Mouse (Mus musculus) hindbrain, embryonic 15.5 days (tissue): Measurements from ENCODE around the gene E130114P18Rik. TPM values are rescaled to one million over a fixed set of nuclear protein-coding genes. Genes with fewer than 3 reads are reported as not detected.

ENCODE experiments used
- ATAC-seq: fragments of 200-750 bp; cut with Nextera tagmentation; 2 replicates; pipeline ENCODE4 v1.8.0; 2017; ENCODE audit warnings: low read depth, moderate number of reproducible peaks, moderate TSS enrichment; ENCODE audit not compliant: low FRiP score
- H3K27ac ChIP-seq: fragments of 300-500 bp; sonication (generic); replicated peaks from 2 replicates; pipeline ENCODE4 v1.5.1; 2015; ENCODE audit warnings: mild to moderate bottlenecking, inconsistent platforms
- H3K27me3 ChIP-seq: fragments of 300-500 bp; sonication (generic); 2 replicates; pipeline ENCODE4 v1.6.1; 2015; ENCODE audit warnings: control low read depth, inconsistent platforms
- H3K36me3 ChIP-seq: fragments of 300-500 bp; sonication (generic); 2 replicates; pipeline ENCODE4 v1.6.1; 2015; ENCODE audit warnings: control low read depth, inconsistent platforms
- H3K4me1 ChIP-seq: fragments of 300-500 bp; sonication (generic); replicated peaks from 2 replicates; pipeline ENCODE4 v1.6.1; 2015; ENCODE audit warnings: control low read depth, inconsistent platforms
- H3K4me2 ChIP-seq: fragments of 300-500 bp; sonication (generic); 2 replicates; pipeline ENCODE4 v1.6.1; 2015; ENCODE audit warnings: moderate library complexity, mild to moderate bottlenecking, inconsistent platforms
- H3K4me3 ChIP-seq: fragments of 300-500 bp; sonication (generic); 2 replicates; pipeline ENCODE4 v1.5.1; 2015; ENCODE audit warnings: mild to moderate bottlenecking, inconsistent platforms
- H3K9ac ChIP-seq: fragments of 300-500 bp; sonication (generic); 2 replicates; pipeline ENCODE4 v1.6.1; 2015; ENCODE audit warnings: inconsistent platforms
- H3K9me3 ChIP-seq: fragments of 300-500 bp; sonication (generic); 2 replicates; pipeline ENCODE4 v1.6.1; 2016; ENCODE audit warnings: control low read depth, inconsistent platforms
- WGBS: fragments of 180-500 bp; shearing (Covaris S2); methylation state at CpG from one replicate; pipeline ENCODE4 v1.1.7; 2015; 5-methylcytosine and 5-hydroxymethylcytosine counted together
- polyA plus RNA-seq: library from polyadenylated mRNA; unstranded; fragments of >200 nt; fragmentation: Nextera tagmentation; extraction: Ambion mirVana; gene quantifications from 2 replicates; pipeline ENCODE4 v1.2.1, GENCODE M21; 2015

Gene E130114P18Rik
- polyA plus RNA-seq, 1 experiment from 2014 or later, result 23.1 TPM

DNA sequence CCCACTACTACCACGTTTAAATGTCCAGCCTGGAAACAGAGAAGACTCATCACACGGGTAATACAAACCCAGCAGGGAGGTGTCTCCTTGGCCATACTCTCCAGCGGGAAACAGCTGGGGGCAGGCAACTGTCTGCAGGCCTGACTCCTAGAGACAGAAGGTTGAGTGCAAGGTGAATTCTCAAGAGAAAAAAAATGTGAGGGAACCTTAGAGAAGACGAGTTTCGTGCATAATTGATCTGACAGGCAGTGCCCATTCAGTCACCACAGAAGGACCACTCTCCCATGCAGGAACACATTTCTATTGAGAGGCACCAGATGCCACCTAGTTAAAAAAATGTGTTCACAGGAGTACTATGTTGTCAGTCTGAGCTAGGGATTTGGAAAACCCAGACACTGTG lies 105.4 kb downstream of the E130114P18Rik start:
- Histone ChIP-seq H3K27ac (no peak overlapping the region), H3K4me2 (no peak overlapping the region), H3K36me3 (no peaks in the 10 kb centered on the region), H3K9me3 (no peaks in the 10 kb centered on the region), H3K4me3 (no peak overlapping the region), H3K27me3 (no peaks in the 10 kb centered on the region), H3K4me1 (peaks cover 21% of the 10 kb centered on the region), H3K9ac (no peak overlapping the region)
- 47% methylated on average over 5 of the region's 5 CpGs for WGBS
- no peak for ATAC-seq

DNA sequence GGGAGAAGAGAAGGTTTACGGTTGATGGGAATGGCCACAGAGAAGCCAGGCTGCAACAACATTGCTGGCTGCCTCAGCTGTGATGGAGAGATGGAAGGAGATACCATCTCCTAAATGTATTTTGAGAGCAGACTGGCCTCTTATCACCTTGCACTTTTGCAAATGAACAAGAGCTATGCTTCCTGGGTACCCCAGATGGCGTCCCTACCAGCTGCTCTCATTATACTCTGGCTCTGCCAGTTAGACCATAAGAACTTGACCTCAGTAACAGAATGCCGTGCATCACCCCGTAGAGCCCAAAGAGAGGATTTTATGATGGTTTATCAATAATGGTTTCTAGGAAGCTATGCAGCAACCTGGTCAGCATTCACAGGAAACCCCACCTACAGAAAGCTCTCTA lies 106.0 kb downstream of the E130114P18Rik start:
- Histone ChIP-seq H3K4me3 (no peak overlapping the region), H3K27ac (no peak overlapping the region), H3K36me3 (no peaks in the 10 kb centered on the region), H3K27me3 (no peaks in the 10 kb centered on the region), H3K4me2 (no peak overlapping the region), H3K9ac (no peak overlapping the region), H3K4me1 (peaks cover 19% of the 10 kb centered on the region), H3K9me3 (no peaks in the 10 kb centered on the region)
- WGBS, result 85% methylated on average over 4 of the region's 4 CpGs
- no peak for ATAC-seq

DNA sequence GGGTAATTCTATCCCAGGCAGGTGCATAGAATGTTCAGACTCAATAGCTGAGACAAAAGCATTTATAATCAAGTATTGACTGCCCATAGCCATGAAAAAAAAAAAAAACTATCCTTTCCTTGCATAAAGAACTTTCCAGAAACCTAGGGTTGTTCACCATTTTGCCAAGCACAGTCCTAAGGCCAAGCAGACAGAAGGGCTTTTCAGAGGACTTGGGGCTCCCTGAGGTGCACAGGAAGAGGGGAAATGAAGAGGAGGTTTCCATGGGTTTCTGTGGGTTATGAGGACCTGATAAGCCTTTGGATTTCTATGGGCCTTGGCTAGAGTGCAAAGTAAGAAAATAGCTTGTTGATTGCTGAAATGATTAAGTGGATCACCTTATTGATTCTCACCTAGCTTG lies 107.5 kb downstream of the E130114P18Rik start:
- no peak for ATAC-seq
- H3K36me3 ChIP-seq, result no peaks in the 10 kb centered on the region

DNA sequence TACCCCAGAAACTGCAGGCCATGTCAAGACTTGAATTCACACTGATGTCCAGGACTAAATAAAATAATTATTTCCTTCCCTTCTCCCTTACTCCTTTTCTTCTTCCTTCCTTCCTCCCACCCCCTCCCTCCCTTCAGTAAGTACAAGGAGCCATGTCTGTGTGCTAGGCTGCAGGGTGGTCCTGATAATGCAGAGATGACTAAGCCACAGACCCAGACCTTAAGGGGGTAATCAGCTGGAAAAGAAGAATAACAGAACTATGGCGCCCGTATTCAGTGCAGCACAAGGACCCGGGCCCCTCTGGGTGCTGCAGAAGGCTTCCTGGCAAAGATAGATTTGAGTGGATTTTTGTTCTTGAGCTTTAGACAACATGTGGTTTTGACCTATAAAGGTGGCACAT lies 108.1 kb downstream of the E130114P18Rik start:
- Histone ChIP-seq H3K9ac (no peak overlapping the region), H3K9me3 (no peaks in the 10 kb centered on the region), H3K4me2 (no peak overlapping the region), H3K27me3 (no peaks in the 10 kb centered on the region), H3K27ac (no peak overlapping the region), H3K36me3 (no peaks in the 10 kb centered on the region), H3K4me3 (no peak overlapping the region), H3K4me1 (peaks cover 3% of the 10 kb centered on the region; the same call in 1 of the 2 replicates)
- no peak for ATAC-seq
- 37% methylated on average over 3 of the region's 3 CpGs for WGBS

More for the DNA sequence above, 107.5 kb downstream of the E130114P18Rik start:
- H3K27ac ChIP-seq, result no peak overlapping the region
- peaks cover 4% of the 10 kb centered on the region; the same call in 1 of the 2 replicates for H3K4me1 ChIP-seq
- H3K4me2 ChIP-seq, result no peak overlapping the region
- no peak overlapping the region for H3K9ac ChIP-seq
- no peak overlapping the region for H3K4me3 ChIP-seq
- H3K27me3 ChIP-seq, result no peaks in the 10 kb centered on the region
- no peaks in the 10 kb centered on the region for H3K9me3 ChIP-seq

DNA sequence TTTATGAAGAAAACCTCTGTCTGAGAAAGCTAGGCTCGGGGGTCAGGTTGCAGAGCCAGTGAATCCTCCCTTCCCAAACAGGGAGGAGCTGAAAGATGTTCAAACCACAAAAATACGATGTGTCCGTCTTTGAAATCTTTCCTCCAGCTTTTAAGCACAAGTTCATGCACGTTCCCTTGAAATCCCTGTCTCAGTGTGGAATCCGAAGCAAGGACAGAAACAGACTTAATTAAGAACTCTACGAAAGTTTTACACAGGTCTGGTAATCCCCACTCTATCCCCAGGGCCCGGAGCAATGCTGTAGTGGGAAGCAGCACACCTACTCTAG lies 112.5 kb downstream of the E130114P18Rik start:
- Histone ChIP-seq H3K4me2 (no peak overlapping the region), H3K27ac (no peak overlapping the region), H3K9me3 (no peaks in the 10 kb centered on the region), H3K4me3 (no peak overlapping the region), H3K9ac (no peak overlapping the region), H3K36me3 (no peaks in the 10 kb centered on the region), H3K27me3 (no peaks in the 10 kb centered on the region), H3K4me1 (no peaks in the 10 kb centered on the region)
- ATAC-seq, result no peak
- 59% methylated on average over 7 of the region's 7 CpGs for WGBS

DNA sequence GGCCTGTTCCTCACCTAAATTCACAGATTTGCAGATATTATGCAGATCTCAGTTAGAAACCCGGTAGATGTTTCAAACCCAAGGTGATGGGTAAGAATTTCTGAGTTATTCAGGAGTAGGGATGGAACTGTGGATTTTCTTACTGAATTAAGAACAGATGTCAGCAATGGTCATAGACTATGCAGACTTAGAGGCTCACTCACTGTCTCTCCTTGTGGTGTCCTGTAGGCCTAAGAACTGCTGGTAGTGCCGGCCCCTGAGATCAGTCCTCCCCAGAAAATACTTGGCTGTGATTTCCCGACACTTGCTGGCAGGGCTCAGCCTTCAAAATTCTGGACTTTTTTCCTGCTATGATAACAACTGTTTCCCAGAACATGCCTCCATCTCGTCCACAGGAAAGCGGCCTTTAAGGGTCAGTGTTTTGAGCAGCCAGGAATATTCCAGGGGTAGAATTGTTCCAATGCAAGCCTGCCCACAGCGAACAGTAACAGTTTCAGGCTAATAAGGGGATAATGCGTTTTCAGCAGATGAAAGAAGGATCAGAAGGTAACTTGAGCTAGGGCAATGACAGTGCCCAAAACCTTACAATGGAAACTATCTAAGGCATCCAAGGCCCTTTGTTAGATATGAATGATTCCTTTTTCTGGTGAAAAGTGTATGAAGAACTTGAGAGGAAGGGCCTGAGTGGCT lies 113.0 kb downstream of the E130114P18Rik start:
- Histone ChIP-seq H3K4me3 (no peak overlapping the region), H3K4me1 (no peaks in the 10 kb centered on the region), H3K27ac (no peak overlapping the region), H3K36me3 (no peaks in the 10 kb centered on the region), H3K27me3 (no peaks in the 10 kb centered on the region), H3K4me2 (no peak overlapping the region), H3K9ac (no peak overlapping the region), H3K9me3 (no peaks in the 10 kb centered on the region)
- 45% methylated on average over 7 of the region's 7 CpGs for WGBS
- no peak for ATAC-seq

DNA sequence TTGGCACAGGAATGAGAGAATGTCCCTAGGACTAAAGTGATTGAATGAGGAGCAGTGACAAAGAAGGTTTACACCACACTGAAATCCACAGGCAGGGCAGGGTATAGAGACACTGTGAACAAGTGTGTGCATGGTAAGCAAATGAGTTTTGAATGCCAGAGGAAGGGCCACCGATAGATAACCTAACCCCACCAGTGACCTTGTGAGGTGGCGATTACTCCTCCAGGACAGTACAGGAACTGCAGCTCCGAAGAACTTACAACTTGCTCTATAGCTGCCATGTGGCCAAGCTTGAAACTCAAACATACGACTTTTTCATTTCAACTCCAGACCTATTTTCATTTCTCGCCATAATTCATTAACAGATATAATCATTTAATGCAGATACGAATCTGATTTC lies 114.0 kb downstream of the E130114P18Rik start:
- Histone ChIP-seq H3K27me3 (no peaks in the 10 kb centered on the region), H3K9ac (no peak overlapping the region), H3K4me2 (no peak overlapping the region), H3K4me1 (no peaks in the 10 kb centered on the region), H3K27ac (no peak overlapping the region), H3K9me3 (no peaks in the 10 kb centered on the region), H3K36me3 (no peaks in the 10 kb centered on the region), H3K4me3 (no peak overlapping the region)
- ATAC-seq, result no peak
- 89% methylated on average over 6 of the region's 6 CpGs for WGBS

DNA sequence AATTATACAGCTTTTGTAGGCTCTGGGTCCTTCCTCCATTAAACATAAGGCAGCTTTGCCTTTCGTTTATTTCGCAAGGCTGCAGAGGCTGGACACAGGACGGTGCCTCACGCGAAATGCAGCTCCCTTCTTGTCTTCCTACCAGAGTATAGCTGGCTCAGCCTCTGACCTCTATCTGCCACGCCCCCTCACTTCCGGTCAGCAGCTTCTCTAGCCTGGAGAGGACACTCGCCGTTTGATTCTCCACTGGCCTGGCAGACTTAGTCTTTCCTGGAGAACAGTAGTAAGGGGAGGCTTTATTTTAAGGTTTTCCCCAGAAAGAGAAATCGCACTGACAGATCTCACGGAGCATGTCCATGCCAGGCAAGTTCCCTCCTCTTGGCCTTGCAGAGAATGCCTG lies 115.0 kb downstream of the E130114P18Rik start:
- Histone ChIP-seq H3K4me1 (no peaks in the 10 kb centered on the region), H3K27ac (no peak overlapping the region), H3K9me3 (no peaks in the 10 kb centered on the region), H3K9ac (no peak overlapping the region), H3K4me3 (no peak overlapping the region), H3K36me3 (no peaks in the 10 kb centered on the region), H3K4me2 (no peak overlapping the region), H3K27me3 (no peaks in the 10 kb centered on the region)
- WGBS, result 68% methylated on average over 11 of the region's 11 CpGs
- no peak for ATAC-seq

DNA sequence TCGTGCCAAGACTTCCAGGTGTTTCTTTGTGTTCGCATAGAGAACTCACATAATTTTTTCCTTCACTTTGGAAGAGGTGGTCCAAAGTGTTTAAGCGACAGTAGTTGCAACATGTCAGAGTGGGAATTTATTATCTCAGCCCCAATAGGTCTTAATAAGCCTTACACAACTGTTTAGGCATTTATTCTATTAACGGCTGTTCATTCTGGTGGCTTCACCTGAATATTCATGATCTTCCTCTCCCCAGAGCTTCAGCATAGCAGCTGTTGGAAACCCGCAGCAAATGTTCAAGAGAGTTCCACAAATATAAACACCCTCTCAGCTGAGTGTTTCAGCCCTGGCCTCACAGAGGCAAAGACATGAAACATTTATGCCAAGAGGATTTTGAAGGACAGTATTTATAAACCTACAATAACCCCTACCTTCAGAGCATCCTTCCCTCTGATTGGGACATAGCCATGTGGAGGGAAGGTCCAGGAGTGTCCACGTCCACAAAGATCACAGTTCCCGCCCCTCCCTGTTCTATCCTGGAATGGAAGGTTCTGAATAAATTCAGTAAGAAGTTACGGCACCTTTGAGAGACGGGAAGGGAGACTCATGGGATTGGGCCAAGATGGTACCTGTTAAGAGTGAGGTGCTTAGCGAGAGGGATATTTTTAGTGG lies 116.1 kb downstream of the E130114P18Rik start:
- ATAC-seq, result peak; percentile 27; the same call in 1 of the 2 replicates
- H3K9me3 ChIP-seq, result no peaks in the 10 kb centered on the region
- H3K9ac ChIP-seq, result no peak overlapping the region
- no peak overlapping the region for H3K4me3 ChIP-seq
- no peaks in the 10 kb centered on the region for H3K4me1 ChIP-seq
- WGBS, result 55% methylated on average over 10 of the region's 10 CpGs
- H3K27ac ChIP-seq, result peak overlapping the region; percentile 35; the same call in 1 of the 2 replicates
- no peak overlapping the region for H3K4me2 ChIP-seq
- no peaks in the 10 kb centered on the region for H3K36me3 ChIP-seq
- H3K27me3 ChIP-seq, result no peaks in the 10 kb centered on the region

DNA sequence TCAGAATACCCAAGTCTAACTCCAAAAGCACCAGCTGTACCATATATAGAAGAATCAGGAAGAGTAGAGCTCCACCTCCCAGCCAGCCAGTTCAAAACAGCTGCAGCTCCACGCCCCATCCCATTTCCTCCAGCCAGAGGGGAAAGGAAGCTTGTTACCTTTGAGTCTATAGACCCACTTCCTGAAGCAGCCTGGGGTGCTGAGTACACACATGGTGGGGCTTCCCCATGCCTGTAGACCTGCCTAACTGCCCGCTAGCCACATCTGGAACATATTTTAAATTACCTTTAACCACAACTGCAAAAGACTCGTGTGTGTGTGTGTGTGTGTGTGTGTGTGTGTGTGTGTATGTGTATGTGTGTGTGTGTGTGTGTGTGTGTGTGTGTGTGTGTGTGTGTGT lies 120.3 kb downstream of the E130114P18Rik start:
- H3K27me3 ChIP-seq, result no peaks in the 10 kb centered on the region
- no peak overlapping the region for H3K9ac ChIP-seq
- no peak overlapping the region for H3K4me2 ChIP-seq
- no peaks in the 10 kb centered on the region for H3K4me1 ChIP-seq
- H3K4me3 ChIP-seq, result no peak overlapping the region
- H3K36me3 ChIP-seq, result no peaks in the 10 kb centered on the region
- 79% methylated on average over 3 of the region's 3 CpGs for WGBS
- no peaks in the 10 kb centered on the region for H3K9me3 ChIP-seq
- H3K27ac ChIP-seq, result no peak overlapping the region
- no peak for ATAC-seq

DNA sequence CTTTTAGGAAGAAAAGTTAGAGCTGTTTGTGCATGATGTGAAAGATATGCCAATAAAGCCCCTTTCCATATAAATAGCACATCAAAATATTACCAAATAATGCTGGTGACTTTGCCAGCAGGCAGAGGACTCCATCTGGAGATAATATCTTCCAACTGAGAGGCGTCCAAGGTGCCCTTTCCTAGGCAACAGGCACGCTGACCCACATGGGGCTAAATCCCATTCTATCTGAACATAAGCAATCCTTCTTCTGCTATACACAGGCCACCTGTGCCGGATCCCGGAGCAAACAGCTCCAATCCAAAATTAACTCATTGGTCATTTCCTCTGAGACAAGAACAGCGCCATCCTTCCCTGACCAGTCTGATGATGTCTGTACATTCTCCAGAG lies 128.3 kb downstream of the E130114P18Rik start:
- Histone ChIP-seq H3K4me2 (no peak overlapping the region), H3K4me3 (no peak overlapping the region), H3K4me1 (peaks cover 34% of the 10 kb centered on the region), H3K36me3 (no peaks in the 10 kb centered on the region), H3K27me3 (no peaks in the 10 kb centered on the region), H3K9ac (no peak overlapping the region), H3K27ac (peak overlapping the region; percentile 79), H3K9me3 (no peaks in the 10 kb centered on the region)
- WGBS, result 26% methylated on average over 5 of the region's 5 CpGs
- peak; percentile 75 for ATAC-seq

DNA sequence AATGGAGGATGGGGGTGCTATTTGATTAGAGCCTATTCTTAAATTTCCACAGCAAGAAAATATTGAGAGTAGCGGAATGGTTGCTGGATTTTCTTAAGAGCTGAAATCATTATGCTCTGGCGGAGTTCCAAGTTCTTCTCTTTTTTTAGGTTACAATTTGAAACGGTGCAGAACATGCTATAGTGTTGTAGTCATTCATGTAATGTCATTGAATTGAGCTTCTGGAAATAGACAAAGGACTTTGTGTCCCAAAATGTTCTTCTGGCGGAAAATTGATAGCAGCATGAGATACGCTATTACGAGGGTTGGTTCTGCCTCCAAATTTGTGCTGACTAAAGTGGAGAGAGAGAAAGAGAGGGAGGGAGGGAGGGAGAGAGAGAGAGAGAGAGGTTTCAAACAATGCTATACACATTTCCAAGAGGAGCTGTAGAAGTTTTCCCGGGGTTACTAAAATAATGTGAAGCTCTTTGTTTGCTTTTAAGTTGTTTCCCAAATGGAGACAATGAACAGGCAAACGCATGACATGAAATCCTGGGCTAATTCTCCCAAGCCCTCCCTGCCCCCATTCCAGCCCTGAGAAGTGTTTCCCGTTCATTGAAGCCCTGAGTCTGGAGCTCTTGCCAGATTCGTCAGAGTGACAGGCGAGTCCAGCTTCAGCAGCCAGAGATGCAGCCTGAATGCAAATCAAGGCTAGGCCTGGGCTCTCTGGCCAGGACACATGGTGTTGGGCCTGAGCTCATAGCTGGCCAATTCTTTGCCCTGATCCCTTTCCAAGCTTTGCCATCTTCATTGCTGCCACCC lies 128.9 kb downstream of the E130114P18Rik start:
- H3K27ac ChIP-seq, result peak overlapping the region; percentile 79
- H3K27me3 ChIP-seq, result no peaks in the 10 kb centered on the region
- peak; percentile 93 for ATAC-seq
- H3K4me3 ChIP-seq, result no peak overlapping the region
- H3K36me3 ChIP-seq, result no peaks in the 10 kb centered on the region
- 5% methylated on average over 11 of the region's 11 CpGs for WGBS
- H3K4me2 ChIP-seq, result peak overlapping the region; percentile 36
- H3K4me1 ChIP-seq, result peaks cover 34% of the 10 kb centered on the region
- H3K9me3 ChIP-seq, result no peaks in the 10 kb centered on the region
- no peak overlapping the region for H3K9ac ChIP-seq
